Mouse (Mus musculus) liver, adult 2 months (tissue): ENCODE data around the gene Prdm16. TPM values are rescaled to one million over a fixed set of nuclear protein-coding genes. Genes with fewer than 3 reads are reported as not detected.

Experiments used
- DNase-seq: peaks from one replicate; pipeline ENCODE4 v3.0.0-alpha.2; 2011; ENCODE audit warnings: low read depth, low spot score; ENCODE audit errors: extremely low read depth
- H3K27ac ChIP-seq: fragments of 200-500 bp; replicated peaks from 2 replicates; pipeline ENCODE4 v1.5.1; 2012; ENCODE audit warnings: low read depth, mild to moderate bottlenecking, control low read depth, inconsistent platforms, low read length; ENCODE audit not compliant: insufficient read depth
- H3K27me3 ChIP-seq: fragments of 200-500 bp; 2 replicates; pipeline ENCODE4 v1.6.1; 2012; ENCODE audit warnings: mild to moderate bottlenecking, moderate library complexity, low read length, inconsistent platforms; ENCODE audit not compliant: control insufficient read depth, insufficient read depth
- H3K36me3 ChIP-seq: fragments of 200-500 bp; 2 replicates; pipeline ENCODE4 v1.6.1; 2012; ENCODE audit warnings: low read length, inconsistent platforms; ENCODE audit not compliant: control insufficient read depth, insufficient read depth
- H3K4me1 ChIP-seq: fragments of 200-500 bp; 2 replicates; pipeline ENCODE4 v1.6.1; 2011; ENCODE audit warnings: low read length; ENCODE audit not compliant: control insufficient read depth, insufficient read depth
- H3K4me3 ChIP-seq: fragments of 200-500 bp; 2 replicates; pipeline ENCODE4 v1.5.1; 2011; ENCODE audit warnings: low read depth, mild to moderate bottlenecking, control low read depth, low read length, moderate library complexity; ENCODE audit not compliant: insufficient read depth
- H3K79me2 ChIP-seq: fragments of 200-500 bp; 2 replicates; pipeline ENCODE4 v1.6.1; 2012; ENCODE audit warnings: inconsistent platforms, mild to moderate bottlenecking, low read length, moderate library complexity; ENCODE audit not compliant: control insufficient read depth, insufficient read depth
- H3K9ac ChIP-seq: fragments of 200-500 bp; 2 replicates; pipeline ENCODE4 v1.6.1; 2012; ENCODE audit warnings: low read depth, mild to moderate bottlenecking, control low read depth, inconsistent platforms, low read length
- CTCF ChIP-seq: fragments of 200-500 bp; IDR thresholded peaks from 2 replicates; pipeline ENCODE4 v1.5.1; 2011; ENCODE audit warnings: low read depth, low read length, control low read depth
- POLR2A ChIP-seq: fragments of 200-500 bp; IDR thresholded peaks from 2 replicates; pipeline ENCODE4 v1.6.1; 2011; ENCODE audit warnings: low read length, control low read depth; ENCODE audit not compliant: insufficient read depth; ENCODE audit errors: extremely low read depth
- WGBS: fragments of 180-500 bp; shearing (Covaris S2); methylation state at CpG from one replicate; pipeline ENCODE4 v1.1.7; 2018; 5-methylcytosine and 5-hydroxymethylcytosine counted together
- polyA plus RNA-seq: library from polyadenylated mRNA; depleted of rRNA; stranded (reverse); fragments of >200 nt; gene quantifications from 2 replicates; pipeline ENCODE4 v1.2.3, GENCODE M21; 2012
- total RNA-seq: library from RNA; depleted of rRNA; stranded (reverse); fragments of >200 nt; gene quantifications from 2 replicates; pipeline ENCODE4 v1.2.3, GENCODE M21; 2014

The Prdm16 gene
- total and polyA plus RNA-seq, 2 experiments: 0.22 to 0.37 TPM

DNA sequence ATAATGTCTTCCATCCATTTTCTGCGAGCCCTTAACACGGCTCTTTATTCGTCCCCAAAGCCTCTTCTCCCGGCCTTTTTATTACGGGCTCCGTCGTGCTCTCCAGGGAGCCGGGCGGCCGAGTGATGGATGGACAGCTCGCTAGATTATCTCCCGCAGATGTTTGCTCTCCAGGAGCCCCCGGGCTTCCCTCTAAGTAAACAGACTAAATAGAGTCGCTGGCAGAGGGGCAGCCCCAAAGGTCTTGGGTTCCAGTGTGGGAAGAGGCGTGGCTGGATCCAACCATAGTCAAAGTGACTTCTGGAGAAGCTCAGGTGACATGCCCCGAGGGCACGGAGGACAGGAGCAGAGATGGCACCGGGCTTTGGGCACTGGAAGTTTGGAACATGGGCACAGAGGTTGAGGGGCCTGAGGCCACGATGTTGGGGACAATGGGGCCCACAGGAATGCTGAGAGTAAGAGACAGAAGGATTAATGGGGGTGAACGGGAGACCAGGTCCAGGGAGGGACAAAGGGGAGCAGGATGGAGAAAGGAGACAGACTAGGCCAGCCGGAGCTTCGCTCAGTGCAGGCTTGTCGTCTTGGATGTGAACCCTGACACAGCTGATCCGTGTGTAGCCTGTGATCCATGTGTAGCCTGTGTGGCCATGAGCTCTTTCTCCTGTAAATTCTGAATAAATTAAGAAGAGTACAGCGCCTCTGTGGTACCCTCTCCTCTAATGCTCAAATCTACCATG is 162.9 kb downstream of the Prdm16 start:
- WGBS: 56% methylated on average over 25 of the region's 25 CpGs
- Histone ChIP-seq H3K4me1 (no peaks in the 10 kb centered on the region), H3K27me3 (no peaks in the 10 kb centered on the region; the same call in 1 of the 2 replicates), H3K36me3 (no peaks in the 10 kb centered on the region), H3K79me2 (no peaks in the 10 kb centered on the region), H3K4me3 (no peak overlapping the region), H3K9ac (no peak overlapping the region), H3K27ac (no peak overlapping the region)
- no peak for DNase-seq
- no peak for TF ChIP-seq CTCF
- TF ChIP-seq POLR2A: no peak

- H3K4me3 ChIP-seq: no peak overlapping the region
- no peaks in the 10 kb centered on the region; the same call in 1 of the 2 replicates for H3K27me3 ChIP-seq
- no peak overlapping the region for H3K27ac ChIP-seq
- DNase-seq: no peak
- no peaks in the 10 kb centered on the region for H3K79me2 ChIP-seq
- H3K9ac ChIP-seq: no peak overlapping the region
- H3K4me1 ChIP-seq: no peaks in the 10 kb centered on the region
- H3K36me3 ChIP-seq: no peaks in the 10 kb centered on the region
- TF ChIP-seq POLR2A (no peak), CTCF (no peak)
- WGBS: 70% methylated on average over 8 of the region's 8 CpGs
Measured at GRCm38 (mm10) chr4:154472569-154472968, 164.1 kb downstream of the Prdm16 start.

DNA sequence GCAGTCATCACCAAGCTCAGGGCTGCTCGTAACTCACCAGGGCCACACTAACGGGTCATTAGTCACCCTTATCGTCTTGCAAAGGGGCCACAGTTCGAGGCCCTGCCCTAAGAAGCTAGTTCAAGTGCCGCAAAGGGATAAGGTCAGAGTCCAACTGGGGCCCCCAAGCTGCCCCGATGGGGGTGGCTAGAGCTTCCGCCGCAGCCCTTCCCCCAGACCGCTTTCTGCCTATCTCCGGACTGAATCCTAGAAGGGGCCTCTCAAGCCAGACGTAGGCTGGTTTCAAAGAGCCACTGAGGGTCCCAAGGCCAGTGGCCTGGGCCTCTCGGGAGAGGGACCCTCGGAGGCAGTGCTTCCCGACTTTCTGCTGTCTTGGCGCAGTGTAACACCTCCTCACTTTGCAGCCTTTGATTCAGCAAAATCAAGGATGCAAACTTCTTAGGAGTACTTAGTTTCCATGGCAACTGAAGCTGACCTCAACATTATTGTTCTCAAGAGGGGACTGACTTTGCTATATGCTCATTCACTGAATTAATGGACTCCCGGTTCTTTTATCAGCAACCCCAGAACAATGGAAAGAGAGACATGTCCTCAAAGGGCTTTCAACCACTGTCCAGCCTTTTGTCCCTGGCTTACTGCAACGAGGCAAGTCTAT is 165.1 kb downstream of the Prdm16 start:
- no peak for TF ChIP-seq POLR2A
- no peak for TF ChIP-seq CTCF
- Histone ChIP-seq H3K9ac (no peak overlapping the region), H3K4me3 (no peak overlapping the region), H3K27me3 (no peaks in the 10 kb centered on the region; the same call in 1 of the 2 replicates), H3K4me1 (no peaks in the 10 kb centered on the region), H3K79me2 (no peaks in the 10 kb centered on the region), H3K36me3 (no peaks in the 10 kb centered on the region), H3K27ac (no peak overlapping the region)
- DNase-seq: no peak
- 48% methylated on average over 17 of the region's 17 CpGs for WGBS

DNA sequence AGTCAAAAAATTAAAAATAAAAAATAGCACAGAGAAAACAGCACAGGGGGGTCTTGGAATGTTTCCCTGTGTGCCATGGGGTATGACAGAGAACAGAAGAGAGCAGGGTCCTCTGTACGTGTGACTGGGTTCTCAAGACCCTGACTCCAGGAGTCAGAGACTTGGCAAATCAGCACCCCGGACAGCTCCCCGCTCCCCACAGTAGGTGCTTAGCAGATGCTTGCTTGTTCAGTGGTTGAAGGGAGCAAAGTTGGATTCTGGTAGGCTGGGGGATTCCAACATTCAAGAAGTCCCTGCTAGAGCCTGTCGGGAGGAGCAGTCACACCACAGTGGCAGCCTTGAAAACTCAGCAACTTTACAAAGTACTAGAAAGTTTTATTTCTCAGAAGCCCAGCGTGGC is 170.4 kb downstream of the Prdm16 start:
- no peak for DNase-seq
- Histone ChIP-seq H3K4me3 (no peak overlapping the region), H3K79me2 (no peaks in the 10 kb centered on the region), H3K27me3 (no peaks in the 10 kb centered on the region), H3K27ac (no peak overlapping the region), H3K4me1 (no peaks in the 10 kb centered on the region), H3K9ac (no peak overlapping the region), H3K36me3 (no peaks in the 10 kb centered on the region)
- WGBS: 55% methylated on average over 5 of the region's 5 CpGs
- TF ChIP-seq CTCF (no peak), POLR2A (no peak)

GRCm38 (mm10) chr4:154465123-154465522 is 171.6 kb downstream of the Prdm16 start:
- 76% methylated on average over 9 of the region's 9 CpGs for WGBS
- H3K79me2 ChIP-seq: no peaks in the 10 kb centered on the region
- no peak for DNase-seq
- H3K36me3 ChIP-seq: no peaks in the 10 kb centered on the region
- H3K9ac ChIP-seq: no peak overlapping the region
- H3K4me1 ChIP-seq: no peaks in the 10 kb centered on the region
- H3K27ac ChIP-seq: no peak overlapping the region
- TF ChIP-seq POLR2A: no peak
- TF ChIP-seq CTCF: no peak
- H3K27me3 ChIP-seq: no peaks in the 10 kb centered on the region
- no peak overlapping the region for H3K4me3 ChIP-seq

DNA sequence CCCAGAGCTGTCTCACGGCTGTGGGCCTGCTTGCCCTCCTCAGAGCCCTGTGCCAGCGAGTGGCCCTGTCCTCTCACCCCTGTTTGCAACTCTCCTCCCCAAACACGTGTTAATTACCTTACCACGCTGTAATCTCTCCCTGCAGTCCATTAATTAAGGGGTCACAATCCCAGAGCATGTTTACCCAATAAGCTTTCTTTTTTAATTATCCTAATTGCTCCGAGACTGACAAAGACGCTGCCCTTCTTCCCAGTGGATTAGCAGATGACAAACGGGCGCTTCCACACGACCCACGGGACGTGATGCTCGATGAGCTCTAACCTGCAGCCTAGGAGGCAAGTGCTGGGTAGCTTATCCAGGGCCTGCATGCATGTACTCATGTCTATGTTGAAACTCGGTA is 176.7 kb downstream of the Prdm16 start:
- 79% methylated on average over 13 of the region's 13 CpGs for WGBS

More for the DNA sequence above, 176.7 kb downstream of the Prdm16 start:
- DNase-seq: no peak
- Histone ChIP-seq H3K36me3 (no peaks in the 10 kb centered on the region), H3K79me2 (no peaks in the 10 kb centered on the region), H3K9ac (no peak overlapping the region), H3K4me3 (no peak overlapping the region), H3K27ac (no peak overlapping the region), H3K4me1 (no peaks in the 10 kb centered on the region), H3K27me3 (no peaks in the 10 kb centered on the region)
- no peak for TF ChIP-seq POLR2A
